Mouse (Mus musculus): ENCODE data around the gene Serpinb8.

The Serpinb8 gene

GRCm38 (mm10) chr1:107645086-107645485 lies 55.3 kb downstream of the Serpinb8 start:
- DNase-seq = peak; percentile 6

GRCm38 (mm10) chr1:107657689-107658088 lies 67.9 kb downstream of the Serpinb8 start:
- no peak for DNase-seq

Data from right cerebral cortex, postnatal 4 days (tissue).